Mouse (Mus musculus) lung, embryonic 15.5 days (tissue): Measurements from ENCODE around the gene Selenok. TPM values are rescaled to one million over a fixed set of nuclear protein-coding genes. Genes with fewer than 3 reads are reported as not detected.

Experiments
- ATAC-seq: fragments of 200-750 bp; cut with Nextera tagmentation; 2 replicates; pipeline ENCODE4 v1.8.0; 2017; ENCODE audit warnings: moderate number of reproducible peaks, borderline replicate concordance; ENCODE audit not compliant: low FRiP score, low TSS enrichment; ENCODE audit errors: extremely low read depth
- H3K27ac ChIP-seq: fragments of 300-500 bp; sonication (generic); 2 replicates; pipeline ENCODE4 v1.5.1; 2015; ENCODE audit warnings: moderate library complexity, mild to moderate bottlenecking, inconsistent platforms
- H3K27me3 ChIP-seq: fragments of 300-500 bp; sonication (generic); 2 replicates; pipeline ENCODE4 v1.6.1; 2015; ENCODE audit warnings: inconsistent platforms
- H3K36me3 ChIP-seq: fragments of 300-500 bp; sonication (generic); 2 replicates; pipeline ENCODE4 v1.6.1; 2015; ENCODE audit warnings: inconsistent platforms
- H3K4me1 ChIP-seq: fragments of 300-500 bp; sonication (generic); 2 replicates; pipeline ENCODE4 v1.6.1; 2015; ENCODE audit warnings: inconsistent platforms
- H3K4me2 ChIP-seq: fragments of 300-500 bp; sonication (generic); 2 replicates; pipeline ENCODE4 v1.6.1; 2015; ENCODE audit warnings: inconsistent platforms, mild to moderate bottlenecking, moderate library complexity
- H3K4me3 ChIP-seq: fragments of 300-500 bp; sonication (generic); 2 replicates; pipeline ENCODE4 v1.5.1; 2015; ENCODE audit warnings: mild to moderate bottlenecking, inconsistent platforms
- H3K9ac ChIP-seq: fragments of 300-500 bp; sonication (generic); 2 replicates; pipeline ENCODE4 v1.6.1; 2015; ENCODE audit warnings: inconsistent platforms
- H3K9me3 ChIP-seq: fragments of 300-500 bp; sonication (generic); 2 replicates; pipeline ENCODE4 v1.6.1; 2016; ENCODE audit warnings: inconsistent platforms
- WGBS: fragments of 180-500 bp; shearing (Covaris S2); methylation state at CpG from one replicate; pipeline ENCODE4 v1.1.7; 2015; 5-methylcytosine and 5-hydroxymethylcytosine counted together
- microRNA-seq: library from miRNA; unstranded; fragments of <30 nt; microRNA quantifications from one replicate; pipeline ENCODE4, GENCODE M21; 2016
- polyA plus RNA-seq: library from polyadenylated mRNA; unstranded; fragments of >200 nt; fragmentation: Nextera tagmentation; extraction: Ambion mirVana; gene quantifications from 2 replicates; pipeline ENCODE4 v1.2.1, GENCODE M21; 2015

Selenok gene
- polyA plus RNA-seq, 1 experiment from 2014 or later, result 267 TPM

- no peak for ATAC-seq
- H3K27ac ChIP-seq, result no peak overlapping the region
These were observed 51.3 kb downstream of the Selenok start for GRCm38 (mm10) chr14:30019375-30019774.

GRCm38 (mm10) chr14:30019792-30020575 is 51.9 kb downstream of the Selenok start:
- no peak overlapping the region for H3K9ac ChIP-seq
- no peaks in the 10 kb centered on the region for H3K9me3 ChIP-seq
- H3K4me1 ChIP-seq, result no peaks in the 10 kb centered on the region
- 60% methylated on average over 9 of the region's 9 CpGs for WGBS
- H3K27me3 ChIP-seq, result no peaks in the 10 kb centered on the region
- no peak overlapping the region for H3K4me2 ChIP-seq
- no peak overlapping the region for H3K27ac ChIP-seq
- ATAC-seq, result no peak
- H3K36me3 ChIP-seq, result no peaks in the 10 kb centered on the region
- H3K4me3 ChIP-seq, result no peak overlapping the region

More at GRCm38 (mm10) chr14:30019375-30019774, 51.3 kb downstream of the Selenok start:
- Histone ChIP-seq H3K36me3 (no peaks in the 10 kb centered on the region), H3K9ac (no peak overlapping the region), H3K4me1 (no peaks in the 10 kb centered on the region), H3K4me2 (no peak overlapping the region), H3K4me3 (no peak overlapping the region), H3K27me3 (no peaks in the 10 kb centered on the region), H3K9me3 (no peaks in the 10 kb centered on the region)
- 93% methylated on average over 8 of the region's 8 CpGs for WGBS

GRCm38 (mm10) chr14:30022471-30022870 is 54.4 kb downstream of the Selenok start:
- Histone ChIP-seq H3K4me2 (no peak overlapping the region), H3K9ac (no peak overlapping the region), H3K27ac (no peak overlapping the region), H3K4me3 (no peak overlapping the region), H3K27me3 (no peaks in the 10 kb centered on the region), H3K9me3 (no peaks in the 10 kb centered on the region), H3K36me3 (no peaks in the 10 kb centered on the region), H3K4me1 (no peaks in the 10 kb centered on the region)
- WGBS, result 82% methylated on average over 6 of the region's 6 CpGs
- no peak for ATAC-seq

- Histone ChIP-seq H3K27me3 (no peaks in the 10 kb centered on the region), H3K36me3 (no peaks in the 10 kb centered on the region), H3K4me2 (no peak overlapping the region), H3K4me1 (no peaks in the 10 kb centered on the region), H3K9me3 (no peaks in the 10 kb centered on the region), H3K27ac (no peak overlapping the region), H3K9ac (no peak overlapping the region), H3K4me3 (no peak overlapping the region)
- 30% methylated on average over 7 of the region's 7 CpGs for WGBS
- ATAC-seq, result no peak
These were observed 56.3 kb downstream of the Selenok start for GRCm38 (mm10) chr14:30024387-30024786.

Small RNAs within 50 kb of the gene (microRNA-seq; reads per million reads assigned to microRNA genes)
- 0.56 reads per million for gene Mir6947

Other genes starting within 250 kb of the Selenok start
- 0.57 and 0.62 TPM in 2 replicates for gene Cacna2d3, start 246.4 kb upstream of the Selenok start, polyA plus RNA-seq
- 64.3 and 69.8 TPM in 2 replicates for gene Actr8, start 10.0 kb downstream of the Selenok start, polyA plus RNA-seq
- gene Il17rb, start 40.6 kb downstream of the Selenok start, polyA plus RNA-seq, result 1.1 and 1.7 TPM in 2 replicates
- gene Chdh, start 40.7 kb downstream of the Selenok start, polyA plus RNA-seq, result 1.0 and 1.6 TPM in 2 replicates